Mouse (Mus musculus) myocyte (in vitro differentiated cells): ENCODE data around the gene Pde4d.

Source experiments
- MAX ChIP-seq: IDR thresholded peaks from one replicate; pipeline ENCODE4 v1.6.1; 2011; ENCODE audit warnings: low read depth, mild to moderate bottlenecking, control low read depth
- USF1 ChIP-seq: IDR thresholded peaks from one replicate; pipeline ENCODE4 v1.6.1; 2011; ENCODE audit warnings: low read depth, mild to moderate bottlenecking, control low read depth, moderate library complexity

GRCm38 (mm10) chr13:109752236-109752863 lies 1302.6 kb downstream of the Pde4d start:
- TF ChIP-seq MAX (no peak), USF1 (no peak)
